Mouse (Mus musculus) lung, postnatal 25 days (tissue): ENCODE results near the gene 9530002B09Rik.

Source experiments
- DNase-seq: peaks from one replicate; pipeline ENCODE4 v3.0.0; 2022; ENCODE audit warnings: low spot score

Gene 9530002B09Rik

GRCm38 (mm10) chr4:122688975-122689374 is at the start of gene 9530002B09Rik:
Gene 9530002B09Rik, plus strand, starts transcription at chr4:122689275.
- DNase-seq = no peak
